Mouse (Mus musculus) embryonic facial prominence, embryonic 11.5 days (tissue): Measurements from ENCODE around the gene Gm9821. TPM values are rescaled to one million over a fixed set of nuclear protein-coding genes. Genes with fewer than 3 reads are reported as not detected.

Experiments
- ATAC-seq: fragments of 200-750 bp; cut with Nextera tagmentation; replicated peaks from 2 replicates; pipeline ENCODE4 v1.8.0; 2017; ENCODE audit warnings: low read depth; ENCODE audit not compliant: insufficient number of reproducible peaks, low FRiP score, low TSS enrichment
- DNase-seq: peaks from one replicate; pipeline ENCODE4 v3.0.0-alpha.2; 2015; ENCODE audit warnings: low spot score
- H3K27ac ChIP-seq: fragments of 300-500 bp; sonication (generic); replicated peaks from 2 replicates; pipeline ENCODE4 v1.5.1; 2014; ENCODE audit warnings: mild to moderate bottlenecking, low read depth, low read length, control low read depth
- H3K27me3 ChIP-seq: fragments of 300-500 bp; sonication (generic); 2 replicates; pipeline ENCODE4 v1.6.1; 2014; ENCODE audit warnings: mild to moderate bottlenecking, low read length, moderate library complexity, mixed read lengths; ENCODE audit not compliant: control insufficient read depth, insufficient read depth
- H3K36me3 ChIP-seq: fragments of 300-500 bp; sonication (generic); replicated peaks from 2 replicates; pipeline ENCODE4 v1.6.1; 2014; ENCODE audit warnings: low read depth, mild to moderate bottlenecking, low read length, moderate library complexity, mixed read lengths; ENCODE audit not compliant: control insufficient read depth, insufficient read depth
- H3K4me1 ChIP-seq: fragments of 300-500 bp; sonication (generic); 2 replicates; pipeline ENCODE4 v1.6.1; 2014; ENCODE audit warnings: low read length, mixed read lengths; ENCODE audit not compliant: control insufficient read depth, insufficient read depth
- H3K4me2 ChIP-seq: fragments of 300-500 bp; sonication (generic); 2 replicates; pipeline ENCODE4 v1.6.1; 2014; ENCODE audit warnings: low read depth, mild to moderate bottlenecking, control low read depth, low read length, moderate library complexity
- H3K4me3 ChIP-seq: fragments of 300-500 bp; sonication (generic); 2 replicates; pipeline ENCODE4 v1.5.1; 2014; ENCODE audit warnings: low read depth, low read length, control low read depth
- H3K9ac ChIP-seq: fragments of 300-500 bp; sonication (generic); replicated peaks from 2 replicates; pipeline ENCODE4 v1.6.1; 2014; ENCODE audit warnings: mild to moderate bottlenecking, control low read depth, low read length
- H3K9me3 ChIP-seq: fragments of 300-500 bp; sonication (generic); replicated peaks from 2 replicates; pipeline ENCODE4 v1.6.1; 2016; ENCODE audit warnings: mild to moderate bottlenecking, low read length, inconsistent platforms, mixed read lengths; ENCODE audit not compliant: control insufficient read depth
- WGBS: fragments of 180-500 bp; shearing (Covaris S2); extraction: QIAGEN DNeasy Blood & Tissue Kit; methylation state at CpG from one replicate; pipeline ENCODE4 v1.1.7; 2014; 5-methylcytosine and 5-hydroxymethylcytosine counted together
- polyA plus RNA-seq: library from polyadenylated mRNA; unstranded; fragments of >200 nt; fragmentation: Nextera tagmentation; extraction: Ambion mirVana; gene quantifications from 2 replicates; pipeline ENCODE4 v1.2.1, GENCODE M21; 2014

The Gm9821 gene
- polyA plus RNA-seq, 1 experiment from 2014 or later, result not detected

DNA sequence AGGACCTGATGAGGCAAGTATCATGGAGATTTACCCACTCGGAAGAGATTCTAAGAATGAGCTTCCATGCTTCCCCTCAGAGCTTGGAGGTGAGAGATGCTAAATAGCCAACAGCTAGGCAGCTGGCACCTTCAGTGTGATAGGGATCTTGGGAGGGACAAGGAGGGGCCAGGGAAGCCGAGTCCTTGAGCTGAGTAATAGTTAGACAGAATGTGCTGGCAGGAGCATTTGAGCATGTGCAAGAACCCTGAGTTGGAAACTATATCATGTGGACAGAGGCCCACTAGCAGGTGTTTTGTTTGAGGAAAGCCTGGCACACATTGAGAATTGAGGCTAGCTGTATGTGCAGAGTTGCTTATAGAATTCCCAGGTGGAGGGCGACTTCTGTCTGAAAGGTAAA, 32.9 kb upstream of the Gm9821 start:
- no peaks in the 10 kb centered on the region for H3K4me1 ChIP-seq
- no peaks in the 10 kb centered on the region for H3K9me3 ChIP-seq
- DNase-seq (no peak), ATAC-seq (no peak)
- no peak overlapping the region for H3K9ac ChIP-seq
- no peaks in the 10 kb centered on the region for H3K27me3 ChIP-seq
- H3K36me3 ChIP-seq, result no peaks in the 10 kb centered on the region; the same call in none of the 2 replicates
- H3K27ac ChIP-seq, result no peak overlapping the region
- no peak overlapping the region for H3K4me2 ChIP-seq
- WGBS, result 84% methylated on average over 3 of the region's 3 CpGs
- H3K4me3 ChIP-seq, result no peak overlapping the region

GRCm38 (mm10) chr2:91913328-91914110, 32.0 kb upstream of the Gm9821 start:
- Histone ChIP-seq H3K27me3 (no peaks in the 10 kb centered on the region), H3K4me3 (no peak overlapping the region), H3K4me1 (no peaks in the 10 kb centered on the region), H3K9ac (no peak overlapping the region), H3K27ac (no peak overlapping the region), H3K36me3 (peaks cover 2% of the 10 kb centered on the region), H3K9me3 (no peaks in the 10 kb centered on the region), H3K4me2 (no peak overlapping the region)
- DNase-seq, result no peak
- 84% methylated on average over 7 of the region's 7 CpGs for WGBS
- no peak for ATAC-seq

- ATAC-seq, result no peak
- DNase-seq, result no peak
- WGBS, result 92% methylated on average over 7 of the region's 7 CpGs
- no peaks in the 10 kb centered on the region for H3K4me1 ChIP-seq
- no peaks in the 10 kb centered on the region for H3K9me3 ChIP-seq
- peaks cover 2% of the 10 kb centered on the region for H3K36me3 ChIP-seq
- H3K27me3 ChIP-seq, result peaks cover 7% of the 10 kb centered on the region; the same call in 1 of the 2 replicates
- H3K27ac ChIP-seq, result no peak overlapping the region
- H3K9ac ChIP-seq, result no peak overlapping the region
- no peak overlapping the region for H3K4me2 ChIP-seq
- no peak overlapping the region for H3K4me3 ChIP-seq
Observed at GRCm38 (mm10) chr2:91916346-91916977, 29.0 kb upstream of the Gm9821 start.

DNA sequence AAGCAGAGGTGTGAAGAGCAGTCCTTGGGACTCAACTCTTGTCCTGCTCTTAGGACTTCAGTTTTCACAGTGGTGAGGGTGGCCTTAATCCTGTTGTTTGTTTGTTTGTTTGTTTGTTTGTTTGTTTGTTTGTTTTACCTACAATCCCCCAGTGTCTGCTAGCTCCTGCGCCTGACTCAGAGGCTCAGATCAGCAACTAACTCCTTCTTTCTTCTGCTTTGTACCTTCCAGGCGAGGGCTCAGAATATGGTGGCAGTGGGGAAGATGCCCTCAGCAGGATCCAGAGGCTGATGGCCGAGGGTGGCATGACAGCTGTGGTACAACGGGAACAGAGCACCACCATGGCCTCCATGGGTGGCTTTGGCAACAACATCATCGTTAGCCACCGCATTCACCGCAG, 28.4 kb upstream of the Gm9821 start:
- Histone ChIP-seq H3K9ac (no peak overlapping the region), H3K4me2 (no peak overlapping the region), H3K36me3 (peaks cover 2% of the 10 kb centered on the region), H3K4me3 (no peak overlapping the region), H3K4me1 (0 out of 2 replicates have a peak, but pooled peaks cover under 1% of the 10 kb centered on the region), H3K9me3 (no peaks in the 10 kb centered on the region), H3K27ac (no peak overlapping the region), H3K27me3 (peaks cover 12% of the 10 kb centered on the region; the same call in 1 of the 2 replicates)
- 90% methylated on average over 7 of the region's 7 CpGs for WGBS
- DNase-seq, result no peak
- ATAC-seq, result no peak

GRCm38 (mm10) chr2:91920130-91920529, 25.4 kb upstream of the Gm9821 start:
- H3K4me3 ChIP-seq, result no peak overlapping the region
- ATAC-seq, result no peak

GRCm38 (mm10) chr2:91921181-91921789, 24.2 kb upstream of the Gm9821 start:
- peaks cover 2% of the 10 kb centered on the region; the same call in 1 of the 2 replicates for H3K36me3 ChIP-seq
- H3K9ac ChIP-seq, result 0 out of 2 replicates have a peak overlapping the region, but pooled peaks have one; percentile 7
- H3K27me3 ChIP-seq, result peaks cover 29% of the 10 kb centered on the region
- H3K4me1 ChIP-seq, result peaks cover 7% of the 10 kb centered on the region; the same call in 1 of the 2 replicates
- DNase-seq, result peak; percentile 77
- H3K4me2 ChIP-seq, result peak overlapping the region; percentile 92
- 5% methylated on average over 31 of the region's 31 CpGs for WGBS
- H3K9me3 ChIP-seq, result no peaks in the 10 kb centered on the region
- ATAC-seq, result peak; percentile 5; the same call in 1 of the 2 replicates
- no peak overlapping the region for H3K27ac ChIP-seq
- peak overlapping the region; percentile 55 for H3K4me3 ChIP-seq

More at GRCm38 (mm10) chr2:91920130-91920529, 25.4 kb upstream of the Gm9821 start:
- no peak overlapping the region for H3K4me2 ChIP-seq
- H3K36me3 ChIP-seq, result peaks cover 2% of the 10 kb centered on the region; the same call in 1 of the 2 replicates
- DNase-seq, result no peak
- WGBS, result 79% methylated on average over 4 of the region's 4 CpGs
- peaks cover 29% of the 10 kb centered on the region for H3K27me3 ChIP-seq
- no peak overlapping the region for H3K27ac ChIP-seq
- no peaks in the 10 kb centered on the region for H3K9me3 ChIP-seq
- peaks cover 7% of the 10 kb centered on the region; the same call in 1 of the 2 replicates for H3K4me1 ChIP-seq
- no peak overlapping the region for H3K9ac ChIP-seq

DNA sequence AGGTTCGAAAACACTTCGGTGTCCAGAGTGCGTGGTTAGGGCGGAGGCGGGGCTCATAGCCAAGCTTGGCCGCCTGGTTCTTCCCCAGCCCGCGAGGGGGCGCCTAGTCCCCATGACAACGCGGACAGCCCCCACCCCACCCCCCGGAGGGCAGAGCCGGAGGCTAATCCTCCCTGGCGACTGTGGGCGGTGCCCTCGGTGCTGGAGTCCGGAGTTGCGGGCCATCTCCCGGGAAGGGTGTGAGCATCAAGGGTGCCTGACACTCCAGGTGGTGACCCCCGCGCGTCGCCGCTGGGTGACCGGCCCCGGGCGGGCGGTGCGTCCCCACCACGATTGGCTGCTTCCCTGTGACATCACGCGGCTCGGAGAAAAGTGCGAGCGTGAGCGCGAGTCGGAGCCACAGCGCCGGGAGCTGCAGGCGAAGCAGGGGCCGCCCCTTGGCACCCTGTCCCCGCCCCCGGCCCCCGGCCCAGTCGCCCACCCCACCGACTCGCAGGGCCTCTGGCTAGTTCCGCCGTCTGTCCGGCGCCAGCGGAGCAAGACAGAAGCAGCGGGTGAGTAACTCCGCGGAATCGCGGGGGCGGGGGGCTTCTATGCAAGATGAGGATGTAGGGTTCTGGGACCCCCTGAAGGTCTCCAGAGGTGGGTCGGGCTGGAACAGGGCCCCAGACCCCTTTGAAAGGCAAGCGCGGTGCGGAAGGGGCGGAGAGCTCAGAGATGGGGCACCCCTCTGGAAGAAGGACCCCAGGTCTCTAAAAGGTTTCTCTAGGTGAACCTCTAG, 23.5 kb upstream of the Gm9821 start:
- Histone ChIP-seq H3K4me1 (peaks cover 7% of the 10 kb centered on the region; the same call in 1 of the 2 replicates), H3K27me3 (peaks cover 29% of the 10 kb centered on the region), H3K4me3 (peak overlapping the region; percentile 55), H3K9me3 (no peaks in the 10 kb centered on the region), H3K36me3 (peaks cover 2% of the 10 kb centered on the region; the same call in 1 of the 2 replicates), H3K4me2 (peak overlapping the region; percentile 92), H3K9ac (peak overlapping the region; percentile 32; the same call in 1 of the 2 replicates), H3K27ac (no peak overlapping the region)
- WGBS, result under 1% methylated on average over 61 of the region's 64 CpGs
- peak; percentile 83 for DNase-seq
- peak; percentile 55 for ATAC-seq
